Mouse (Mus musculus): ENCODE data around the gene Gm3409.
"Not testable (repeated sequence)": the region's sequence is repeated elsewhere in the genome, so short reads cannot be mapped to it uniquely, and the experiment has no call there.

DNA sequence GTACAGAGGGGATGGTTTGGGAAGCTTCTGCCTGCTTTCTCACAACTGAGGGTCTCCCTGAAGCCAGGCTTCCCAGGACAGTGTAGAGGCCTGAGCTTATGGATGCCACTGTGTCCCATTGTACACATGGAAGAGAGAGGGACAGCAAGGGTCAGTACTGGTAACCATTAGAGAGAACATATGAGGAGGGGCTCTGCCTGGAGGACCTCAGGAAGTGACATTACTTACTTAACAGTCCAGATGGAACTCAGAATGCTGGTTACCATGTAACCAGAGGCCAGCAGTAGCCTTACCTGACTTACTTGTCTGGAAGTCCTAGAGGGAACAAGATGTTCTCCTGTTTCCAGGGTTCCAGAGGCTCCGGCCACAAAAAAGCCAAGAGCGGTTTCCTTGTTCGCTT lies at the start of gene Gm3409:
- not testable (repeated sequence) for TF ChIP-seq CTCF (conservative IDR thresholded peaks at IDR 0.05 in 1 of 2, IDR thresholded peaks at IDR 0.05 in 1 of 2; ENCODE audit: low read depth in 2 of 2, low read length in 2 of 2); ZMIZ1 (IDR thresholded peaks at IDR 0.05; ENCODE audit: low read depth, low read length); USF1 (IDR thresholded peaks at IDR 0.05; ENCODE audit: low read depth, low read length); CHD2 (IDR thresholded peaks at IDR 0.05; ENCODE audit: low read length); NRF1 (IDR thresholded peaks at IDR 0.05; ENCODE audit: low read depth, low read length); SMC3 (IDR thresholded peaks at IDR 0.05; ENCODE audit: low read depth, low read length); POLR2A (IDR thresholded peaks at IDR 0.05; ENCODE audit: low read depth, low read length); GABPA (IDR thresholded peaks at IDR 0.05; ENCODE audit: insufficient replicate concordance, low read depth, low read length); MAFK (IDR thresholded peaks at IDR 0.05; ENCODE audit: insufficient replicate concordance, low read length); E2F4 (IDR thresholded peaks at IDR 0.05; ENCODE audit: insufficient replicate concordance, low read depth, low read length); USF2 (conservative IDR thresholded peaks at IDR 0.05; ENCODE audit: low read depth, low read length)
